Mouse (Mus musculus): ENCODE measurements around the gene Stk11ip. TPM values are rescaled to one million over a fixed set of nuclear protein-coding genes. Genes with fewer than 3 reads are reported as not detected.

The Stk11ip gene
- total RNA-seq, 2 experiments from 2014 or later, result 22.8 to 24.2 TPM

DNA sequence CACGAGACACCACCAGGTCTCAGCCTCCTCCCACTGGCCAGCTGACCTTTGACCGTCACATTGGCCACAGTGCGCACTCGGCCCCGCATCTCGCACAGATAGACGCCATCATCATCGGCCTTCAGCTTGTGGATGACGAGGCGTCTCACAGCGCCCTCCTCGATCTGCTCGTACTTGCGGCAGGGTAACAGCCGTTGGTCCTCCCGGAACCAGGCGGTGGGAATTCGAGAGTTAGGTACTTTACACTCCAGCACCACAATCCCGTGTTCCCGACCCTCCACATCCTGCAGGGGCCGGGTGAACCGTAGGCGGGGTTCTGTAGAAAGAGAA is 17.7 kb upstream of the Stk11ip start:
- DNase-seq (ENCODE audit: low spot score in 2 of 2), result no peak

DNA sequence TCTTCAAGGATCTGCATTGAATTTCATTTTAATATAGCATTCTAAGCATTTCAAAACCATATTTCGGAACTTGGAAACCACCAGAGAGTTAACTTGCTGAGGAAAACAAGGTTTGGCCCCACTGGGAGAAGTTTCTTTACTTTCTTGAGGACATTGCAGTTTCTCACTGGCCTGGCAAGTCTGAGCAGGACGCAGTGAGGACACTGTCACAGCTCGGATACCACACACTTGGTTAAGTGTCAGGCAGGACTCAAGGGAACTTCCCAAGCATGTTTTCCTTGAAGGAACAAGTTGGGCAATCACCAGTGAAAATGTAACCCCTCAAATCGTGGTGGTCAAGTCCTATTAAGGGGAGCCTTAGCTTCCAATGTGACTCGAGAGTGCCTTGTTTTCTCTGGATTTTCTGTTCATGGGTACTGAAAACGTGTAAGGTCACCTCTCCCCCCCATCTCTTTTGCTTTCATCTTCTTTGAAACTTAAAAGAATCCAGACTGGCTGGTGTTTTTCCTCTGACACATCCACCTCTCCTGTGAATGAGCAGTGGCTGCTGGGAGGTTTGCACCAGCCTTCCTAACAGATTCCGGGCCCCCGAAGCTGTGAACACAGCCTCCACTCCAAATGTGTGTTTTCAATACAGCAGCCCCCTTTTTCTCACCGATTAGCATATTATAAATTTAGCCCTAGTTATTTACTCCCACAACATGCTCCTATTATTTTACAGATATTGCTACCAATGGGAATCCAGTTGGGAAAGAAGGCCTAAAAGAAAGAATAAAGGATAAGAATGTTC is 16.9 kb upstream of the Stk11ip start:
- peak; percentile 53 to 84 for DNase-seq (ENCODE audit: low spot score in 2 of 2)

DNA sequence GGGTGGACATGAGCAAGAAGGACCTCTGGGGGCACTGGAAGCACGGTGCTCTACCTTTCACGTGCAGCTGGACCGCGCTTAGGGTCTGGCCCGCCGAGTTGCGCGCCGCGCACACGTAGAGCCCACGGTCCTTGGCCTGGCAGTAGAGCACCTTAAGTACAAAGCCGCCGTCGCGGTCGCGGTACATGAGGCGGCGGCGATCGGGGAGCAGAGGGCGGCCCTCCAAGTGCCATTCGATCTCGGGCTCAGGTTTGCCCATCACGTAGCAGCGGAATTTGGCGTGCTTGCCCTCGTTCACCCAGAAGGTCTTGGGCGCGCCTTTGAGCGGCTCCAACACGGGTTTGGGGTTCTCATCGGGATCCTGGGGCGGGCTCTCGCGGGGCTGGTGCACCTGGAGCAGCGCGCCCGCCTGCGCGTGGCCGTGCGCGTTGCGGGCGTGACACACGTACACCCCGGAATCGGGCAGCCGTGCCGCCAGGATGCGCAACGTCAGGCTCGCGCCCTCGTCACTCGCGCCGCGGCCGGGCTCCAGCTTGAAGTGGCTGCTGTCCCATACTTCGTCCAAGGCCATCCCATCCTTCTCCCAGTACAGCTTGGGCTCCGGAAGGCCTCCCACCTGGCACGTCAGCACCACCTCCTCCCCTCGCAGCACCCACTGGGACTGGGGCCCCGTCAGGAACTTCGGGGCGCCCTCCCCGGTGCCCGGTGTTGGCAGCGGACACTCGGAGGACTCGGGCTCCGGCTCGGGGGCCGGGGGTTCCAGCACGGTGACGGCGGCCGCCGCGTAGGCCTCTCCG is 16.0 kb upstream of the Stk11ip start:
- DNase-seq (ENCODE audit: low spot score in 2 of 2), result peak; percentile 71 to 74

DNA sequence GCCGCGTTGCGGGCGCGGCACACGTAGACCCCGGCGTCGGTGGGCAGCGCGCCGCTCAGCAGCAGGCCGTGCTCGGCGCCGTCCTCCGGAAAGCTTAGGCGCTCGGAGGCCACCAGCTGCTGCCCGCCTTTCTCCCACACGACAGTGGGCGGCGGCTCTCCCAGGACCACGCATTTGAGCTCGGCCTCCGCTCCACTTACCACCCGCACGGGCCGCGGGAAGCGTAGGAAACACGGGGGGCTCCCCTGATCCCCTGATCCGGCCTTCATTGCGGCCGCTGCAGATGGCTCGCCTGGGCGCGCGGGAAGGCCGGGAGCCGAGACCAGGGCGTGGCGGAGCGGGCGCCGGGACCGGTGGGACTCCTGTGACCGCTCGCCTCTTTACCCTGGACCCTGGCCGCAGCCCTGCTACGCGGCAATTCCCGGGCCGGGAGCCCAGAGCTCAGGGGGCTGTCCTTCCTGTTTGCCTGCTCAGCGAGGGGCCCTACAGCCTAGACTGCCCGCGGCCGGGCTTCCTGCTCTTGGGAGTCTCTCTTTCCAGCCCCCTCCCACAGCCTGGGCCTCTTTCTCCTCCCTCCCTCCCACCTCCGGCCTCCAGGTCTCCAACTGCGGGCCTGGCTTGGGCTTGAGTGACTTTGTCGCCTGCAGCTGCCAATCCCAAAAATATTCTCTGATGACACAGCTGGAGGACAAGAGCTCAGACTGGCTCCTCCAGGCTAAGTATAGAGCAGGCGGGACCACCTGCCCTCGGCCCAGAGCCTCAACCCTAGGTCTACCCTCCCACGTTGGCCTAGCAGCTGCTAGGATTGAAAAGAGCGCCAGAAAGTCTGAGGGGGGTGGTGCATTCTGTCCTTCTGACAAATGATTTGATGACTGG is 15.1 kb upstream of the Stk11ip start, which contains the start of gene Obsl1:
Gene Obsl1, minus strand, starts transcription at position 497 of the 876 bp plus-strand sequence.
- no peak for DNase-seq (ENCODE audit: low spot score in 2 of 2)

DNA sequence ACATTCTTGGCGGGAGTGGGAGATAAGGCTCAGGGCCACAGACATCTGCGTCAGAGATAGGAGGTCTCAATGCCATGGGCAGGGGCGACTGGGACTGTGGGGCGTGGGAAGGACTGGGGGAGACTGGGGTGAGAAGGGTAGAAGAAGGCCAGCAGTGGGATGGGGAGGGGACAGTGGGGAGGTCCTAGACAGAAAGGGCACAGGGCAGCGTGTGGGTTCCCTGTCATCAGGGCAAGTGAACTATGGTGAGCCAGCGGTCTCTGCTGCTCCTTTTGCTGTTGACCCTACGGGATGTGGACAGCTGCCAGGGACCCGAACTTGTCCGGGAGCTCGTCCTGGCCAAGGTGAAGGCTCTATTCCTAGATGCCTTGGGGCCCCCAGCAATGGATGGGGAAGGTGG is 14.3 kb upstream of the Stk11ip start, which contains the start of gene Inha:
Gene Inha, plus strand, starts transcription at position 72 of the 400 bp plus-strand sequence.
- DNase-seq (ENCODE audit: low spot score in 2 of 2), result no peak

DNA sequence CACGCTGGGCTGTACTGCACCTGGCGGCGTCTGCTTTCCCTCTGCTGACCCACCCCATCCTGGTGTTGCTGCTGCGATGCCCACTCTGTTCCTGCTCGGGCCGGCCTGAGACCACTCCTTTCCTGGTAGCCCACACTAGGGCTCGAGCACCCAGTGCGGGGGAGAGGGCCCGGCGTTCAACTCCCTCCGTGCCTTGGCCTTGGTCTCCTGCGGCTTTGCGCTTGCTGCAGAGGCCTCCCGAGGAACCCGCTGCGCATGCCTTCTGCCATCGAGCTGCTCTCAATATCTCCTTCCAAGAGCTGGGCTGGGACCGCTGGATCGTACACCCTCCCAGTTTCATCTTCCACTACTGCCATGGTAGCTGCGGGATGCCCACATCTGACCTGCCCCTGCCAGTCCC is 11.7 kb upstream of the Stk11ip start:
- DNase-seq (ENCODE audit: low spot score in 2 of 2), result no peak

DNA sequence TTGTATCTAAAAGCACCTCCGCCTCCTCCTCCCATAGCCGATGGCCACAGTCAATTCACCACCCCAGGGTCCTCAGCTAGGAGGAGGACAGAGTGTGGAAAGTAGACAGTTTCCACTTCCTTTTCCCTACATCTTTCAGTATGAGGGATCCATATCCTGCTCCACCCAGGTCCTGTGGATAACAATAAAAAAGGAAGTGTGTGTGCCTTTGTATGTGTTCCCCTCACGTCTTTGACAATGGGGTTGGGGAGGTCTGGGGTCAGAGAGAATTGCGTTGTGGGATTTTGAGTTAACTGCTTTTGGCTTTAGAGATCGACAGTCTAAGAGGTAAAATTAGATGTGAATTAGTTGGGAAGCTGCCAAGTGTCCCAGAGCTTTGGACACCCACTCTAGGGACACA is 11.2 kb upstream of the Stk11ip start:
- no peak for DNase-seq (ENCODE audit: low spot score in 2 of 2)

DNA sequence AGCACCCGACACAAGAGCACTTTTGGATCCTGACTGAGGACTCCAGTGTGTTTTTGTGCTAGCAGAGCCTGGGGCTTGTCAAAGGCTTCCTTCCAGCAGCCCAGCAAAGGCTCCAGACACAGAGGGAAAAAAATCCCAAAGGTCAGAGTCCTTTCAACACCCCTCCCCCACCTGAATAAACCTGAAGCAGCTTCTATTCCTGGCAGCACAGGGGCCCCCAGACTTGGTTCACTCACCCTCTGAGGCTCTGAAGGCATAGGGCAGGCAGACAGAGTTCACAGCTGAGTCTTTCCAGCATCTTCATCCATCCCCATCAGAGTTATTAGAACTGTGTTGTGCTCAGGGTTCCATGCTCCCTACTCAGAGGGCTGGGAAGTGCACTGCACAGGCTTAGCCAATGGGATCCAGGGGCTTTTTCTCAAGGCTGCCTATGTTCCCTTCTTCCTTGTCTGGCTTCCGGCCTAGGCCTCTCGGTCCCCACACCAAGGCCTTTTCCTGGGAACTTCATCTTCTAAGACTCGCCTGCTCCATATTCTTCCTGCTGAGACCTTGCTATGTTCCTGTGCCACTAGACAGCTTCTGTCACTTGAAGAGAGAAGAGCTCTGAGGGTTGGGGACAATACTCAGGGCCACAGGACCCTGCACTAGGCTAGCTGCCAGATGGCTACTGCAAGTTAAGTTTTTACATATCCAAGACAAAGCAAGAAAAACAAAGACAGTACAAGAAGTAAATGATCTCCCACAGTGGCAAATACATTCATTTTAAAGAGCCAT is 9.7 kb upstream of the Stk11ip start:
- no peak for DNase-seq (ENCODE audit: low spot score in 2 of 2)

DNA sequence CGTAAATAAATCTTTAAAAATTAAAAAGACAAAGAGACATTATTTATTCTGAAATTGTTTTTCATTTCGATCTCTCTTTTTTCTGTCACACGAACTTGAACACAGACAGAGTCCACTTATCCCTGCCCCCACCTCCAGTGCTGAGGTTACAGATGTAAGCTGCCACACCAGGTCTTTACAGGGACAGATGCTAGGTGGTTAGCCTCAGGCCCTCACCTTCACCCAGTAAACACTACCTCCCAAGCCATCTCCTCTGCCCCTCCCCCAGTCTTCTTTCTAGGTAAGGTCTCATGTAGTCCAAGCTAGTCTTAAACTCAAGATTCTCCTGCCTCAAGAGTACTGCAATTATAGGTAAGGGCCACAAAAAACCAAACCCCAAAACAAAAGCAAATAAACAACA is 8.8 kb upstream of the Stk11ip start:
- no peak for DNase-seq (ENCODE audit: low spot score in 2 of 2)

DNA sequence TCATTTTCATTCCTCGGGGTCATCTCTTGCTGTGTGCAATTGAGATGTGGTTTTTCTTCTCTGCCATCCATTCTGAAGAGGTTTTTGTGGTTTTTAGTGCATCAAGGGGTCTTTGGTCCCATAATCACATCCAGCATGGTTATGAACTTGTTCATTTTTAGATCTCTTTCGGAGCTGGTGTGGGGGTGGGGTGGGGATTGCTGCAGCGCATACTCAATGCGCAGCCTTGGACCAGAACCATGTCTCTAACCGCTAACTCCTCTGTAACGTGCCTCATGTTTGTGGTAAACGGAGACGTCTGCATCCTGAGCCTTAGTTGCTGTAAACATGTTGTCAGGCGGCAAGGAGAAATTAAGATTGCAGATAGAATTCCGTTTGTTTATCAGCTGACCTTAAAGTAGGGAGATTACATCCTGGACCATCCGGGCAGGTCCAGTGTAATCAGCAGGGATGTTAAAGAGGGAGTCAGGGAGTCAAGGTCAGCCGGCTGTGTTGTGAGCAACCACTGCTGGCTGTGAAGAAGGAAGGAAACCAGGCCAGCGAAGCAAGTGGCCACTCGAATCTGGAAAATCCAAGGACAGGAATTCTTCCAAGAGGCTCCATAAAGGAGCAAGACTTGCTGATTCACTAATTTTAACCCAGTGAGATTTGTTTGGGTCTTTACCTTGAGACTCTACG is 4.5 kb upstream of the Stk11ip start:
- no peak for DNase-seq (ENCODE audit: low spot score in 2 of 2)

DNA sequence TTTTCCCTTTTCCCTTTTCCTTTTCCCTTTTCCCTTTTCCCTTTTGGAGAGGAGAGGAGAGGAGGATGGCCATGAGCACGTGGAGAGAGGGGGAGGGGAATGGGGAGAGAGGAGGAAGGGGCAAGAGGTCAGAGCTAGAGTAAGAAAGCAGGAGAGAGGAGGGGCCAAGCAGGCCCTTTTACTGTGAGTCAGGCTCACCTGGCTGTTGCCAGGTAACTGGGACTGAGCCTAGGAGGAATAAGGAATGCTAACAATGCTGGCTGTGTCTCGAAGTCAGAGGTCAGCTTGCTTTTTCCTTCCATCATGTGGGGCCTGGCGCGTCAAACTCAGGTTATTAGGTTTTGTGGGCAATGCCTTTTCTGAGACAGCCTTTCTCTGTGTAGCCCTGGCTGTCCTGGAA is 3.3 kb upstream of the Stk11ip start:
- no peak for DNase-seq (ENCODE audit: low spot score in 2 of 2)

DNA sequence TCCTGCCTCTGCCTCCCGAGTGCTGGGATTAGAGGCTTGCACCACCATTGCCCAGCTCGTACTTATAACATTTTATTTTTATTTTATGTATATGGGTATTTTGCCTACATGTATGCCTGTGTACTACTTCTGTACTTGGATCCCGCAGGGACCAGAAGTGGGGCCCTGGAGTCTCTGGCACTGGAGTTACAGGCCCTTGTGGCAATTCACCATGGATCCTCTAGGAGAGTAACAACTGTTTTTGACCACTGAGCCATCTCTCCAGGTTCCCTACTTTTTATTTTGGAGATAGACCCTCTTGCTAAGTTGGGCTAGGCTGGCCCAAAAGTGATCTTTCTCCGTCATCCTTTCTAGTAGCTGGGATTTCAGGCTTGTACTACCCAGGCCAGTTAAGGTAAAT is 2.9 kb upstream of the Stk11ip start:
- no peak for DNase-seq (ENCODE audit: low spot score in 2 of 2)

DNA sequence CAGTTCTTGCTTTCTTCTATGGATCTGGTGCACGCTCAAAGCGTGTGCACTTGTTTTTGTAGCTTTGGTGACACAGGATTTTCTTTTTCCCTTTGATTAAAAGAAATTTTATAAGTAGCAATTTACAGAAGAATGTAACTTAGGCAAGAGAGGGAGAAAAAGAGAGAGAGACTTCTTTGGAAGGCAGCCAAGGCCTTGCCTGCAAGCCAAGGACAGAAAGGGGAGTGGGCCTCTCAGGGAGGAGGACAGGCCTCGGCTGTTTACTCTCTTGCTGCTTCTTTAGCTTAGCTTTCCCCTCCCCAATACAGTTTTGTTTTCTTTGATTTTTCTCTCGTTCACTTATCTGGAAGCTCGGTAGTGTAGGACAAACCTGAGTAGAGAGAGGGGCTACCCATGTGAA is 1.8 kb upstream of the Stk11ip start:
- DNase-seq (ENCODE audit: low spot score in 2 of 2), result no peak

DNA sequence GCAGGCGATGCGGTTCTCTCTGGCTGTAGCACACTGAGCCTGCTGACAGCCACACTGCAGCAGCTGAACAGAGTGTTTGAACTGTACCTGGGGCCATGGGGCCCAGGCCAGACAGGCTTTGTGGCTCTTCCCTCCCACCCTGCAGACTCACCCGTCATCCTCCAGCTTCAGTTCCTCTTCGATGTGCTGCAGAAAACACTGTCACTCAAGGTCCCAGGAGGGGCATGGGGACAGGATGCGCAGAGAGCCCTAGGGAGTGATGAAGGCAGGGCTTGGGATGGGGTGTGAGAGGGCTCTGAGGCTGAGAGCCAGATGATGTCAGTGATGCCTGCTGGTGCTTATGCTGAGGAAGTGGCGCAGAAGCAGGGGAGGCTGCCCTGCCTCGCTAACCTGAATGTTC is 3.4 kb downstream of the Stk11ip start:
- DNase-seq (ENCODE audit: low spot score in 2 of 2), result no peak

DNA sequence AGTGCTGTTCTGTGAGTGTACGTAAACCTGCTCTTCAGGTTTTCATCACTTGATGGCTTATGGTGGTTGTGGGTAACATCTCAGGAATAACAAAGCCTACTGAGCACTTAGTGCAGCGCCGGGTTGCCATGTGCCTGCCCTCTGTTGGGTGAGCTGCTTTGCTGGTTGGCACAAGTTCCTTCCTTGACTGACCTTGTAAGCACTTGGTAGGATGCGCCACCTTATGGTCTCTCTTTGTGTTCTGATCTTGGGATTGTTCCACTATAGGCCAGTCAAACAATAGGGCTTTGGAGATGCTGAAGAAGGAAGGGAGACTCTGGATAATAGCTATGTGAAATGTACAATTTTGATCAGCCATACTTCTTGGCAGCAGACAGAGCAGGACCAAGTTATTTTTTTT is 9.2 kb downstream of the Stk11ip start:
- no peak for DNase-seq (ENCODE audit: low spot score in 2 of 2)

DNA sequence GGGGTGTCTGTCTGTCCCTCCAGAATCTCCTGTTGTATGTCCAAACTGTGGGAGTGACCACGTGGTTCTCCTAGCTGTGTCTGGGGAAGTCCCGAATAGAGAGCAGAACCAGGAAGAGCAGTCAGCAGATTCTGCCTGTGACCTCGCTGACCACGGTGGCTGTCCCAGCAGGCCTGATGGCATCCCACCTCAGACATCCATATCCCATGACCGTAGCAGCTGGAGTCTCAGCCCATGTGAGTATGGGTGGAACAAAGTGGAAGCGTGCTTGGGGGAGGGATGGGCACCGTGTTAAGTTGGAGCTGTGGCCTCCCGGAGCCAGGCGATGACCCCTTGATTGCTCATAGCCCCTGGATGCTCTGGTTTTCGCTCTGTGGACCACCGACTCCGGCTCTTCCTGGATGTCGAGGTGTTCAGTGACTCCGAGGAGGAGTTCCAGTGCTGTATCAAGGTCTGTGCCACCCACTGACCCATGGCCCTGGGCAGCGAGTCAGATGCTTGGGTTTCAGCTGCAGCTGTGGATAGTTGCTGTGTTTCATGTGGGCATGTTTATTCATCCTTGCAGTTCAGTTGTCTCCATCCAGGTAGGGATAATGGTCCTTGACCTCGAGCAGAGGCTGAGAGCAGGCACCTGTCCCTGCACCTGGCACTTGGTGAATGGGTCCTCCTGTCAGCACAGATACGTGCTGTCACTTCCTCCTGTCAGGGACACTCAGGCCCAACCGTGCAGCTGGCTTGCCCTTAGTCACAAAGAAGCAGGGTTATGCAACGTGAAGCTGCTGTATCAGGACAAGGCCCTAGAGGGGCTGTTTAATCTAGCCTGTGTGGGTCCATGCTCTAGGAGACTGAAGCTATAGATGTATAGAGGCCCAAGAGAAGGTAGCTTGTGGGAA is 11.2 kb downstream of the Stk11ip start:
- DNase-seq (ENCODE audit: low spot score in 2 of 2), result no peak

DNA sequence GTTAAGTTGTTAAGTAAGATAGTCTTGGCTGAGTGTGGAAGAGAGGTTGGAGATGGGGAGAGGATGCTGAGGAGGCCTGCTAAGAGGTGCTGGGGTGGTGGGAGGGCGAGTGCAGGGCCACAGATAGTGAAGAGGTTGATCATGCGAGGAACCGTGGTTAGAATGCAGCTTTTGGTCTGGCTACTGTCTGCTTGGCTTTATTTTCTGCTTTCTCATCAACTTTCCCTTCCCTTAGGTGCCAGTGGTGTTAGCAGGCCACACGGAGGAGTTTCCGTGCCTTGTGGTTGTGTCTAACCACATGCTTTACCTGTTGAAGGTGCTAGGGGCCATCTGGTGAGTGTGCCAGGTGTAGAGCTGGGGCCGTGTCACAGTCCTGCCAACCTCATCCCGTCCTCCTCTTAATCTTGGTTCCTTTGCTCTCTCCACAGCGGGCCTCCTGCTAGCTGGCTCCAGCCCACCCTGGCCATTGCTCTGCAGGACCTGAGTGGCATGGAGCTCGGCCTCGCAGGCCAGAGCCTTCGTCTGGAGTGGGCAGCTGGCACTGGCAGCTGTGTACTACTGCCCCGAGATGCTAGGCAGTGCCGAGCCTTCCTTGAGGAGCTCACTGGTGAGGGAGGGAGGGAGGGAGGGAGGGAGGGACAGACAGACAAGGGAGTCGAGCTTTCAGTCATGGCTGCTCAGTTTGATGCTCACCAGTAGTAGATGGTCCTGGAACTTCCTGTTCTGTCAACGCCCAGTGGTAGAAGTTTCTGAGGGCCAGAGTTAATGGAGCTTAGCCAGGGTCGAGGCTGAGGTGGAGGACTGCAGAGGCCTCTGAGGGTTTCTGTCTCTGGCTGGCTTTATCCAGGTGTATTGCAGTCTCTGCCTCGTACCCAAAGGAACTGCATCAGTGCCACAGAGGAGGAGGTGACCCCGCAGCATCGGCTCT is 12.3 kb downstream of the Stk11ip start:
- DNase-seq (ENCODE audit: low spot score in 2 of 2), result no peak

DNA sequence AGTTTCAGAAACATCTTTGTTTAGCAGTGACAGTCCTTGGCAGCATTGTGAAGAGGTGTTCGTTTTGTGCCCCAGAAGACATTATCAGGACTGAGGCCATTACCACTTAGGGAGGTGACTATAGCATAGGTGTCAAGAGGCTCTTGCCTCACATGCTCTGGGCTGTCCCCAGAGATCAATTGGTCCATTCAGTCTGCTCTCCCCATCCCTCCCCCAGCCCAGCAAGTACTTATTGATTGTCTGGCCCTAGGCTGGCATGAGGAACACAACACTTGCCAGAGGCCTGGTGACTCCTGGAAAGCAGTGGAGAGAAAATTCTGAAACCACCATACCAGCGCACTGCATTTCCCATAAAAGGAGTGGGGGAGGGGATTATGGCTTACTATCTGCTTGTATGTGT is 16.3 kb downstream of the Stk11ip start:
- no peak for DNase-seq (ENCODE audit: low spot score in 2 of 2)

Measured in layer of hippocampus, adult 18-20 months (tissue).